Mouse (Mus musculus) liver, embryonic 14.5 days (tissue): ENCODE data around the gene Fbln7.

Experiments
- CTCF ChIP-seq: IDR thresholded peaks from 2 replicates; pipeline ENCODE4 v1.5.1; 2016; ENCODE audit warnings: antibody characterized with exemption, low read depth, control low read depth
- EP300 ChIP-seq: IDR thresholded peaks from 2 replicates; pipeline ENCODE4 v1.6.1; 2016; ENCODE audit warnings: antibody characterized with exemption, low read depth

DNA sequence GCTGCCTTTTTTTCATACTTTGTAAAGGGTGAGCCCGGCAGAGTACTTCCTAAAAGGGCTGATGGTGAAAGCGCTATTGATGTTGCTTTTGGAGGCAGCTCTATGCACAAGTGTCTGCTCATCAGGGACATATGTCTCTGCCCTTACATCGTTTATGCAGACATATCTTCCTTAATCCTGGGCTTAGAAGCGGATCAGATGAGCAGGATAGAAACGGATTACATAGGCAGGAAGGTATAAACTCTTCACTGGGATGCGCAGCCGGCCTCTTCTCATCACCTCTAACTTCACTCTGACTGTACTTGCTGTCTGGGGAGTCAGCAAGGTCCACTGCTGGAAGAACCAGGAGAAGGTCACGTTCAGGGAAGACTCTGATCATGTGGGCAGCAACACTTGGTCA lies 25.2 kb upstream of the Fbln7 start:
- no peak for TF ChIP-seq CTCF
- TF ChIP-seq EP300 = no peak
